Mouse (Mus musculus): Measurements from ENCODE around the gene Ripor2. TPM values are rescaled to one million over a fixed set of nuclear protein-coding genes. Genes with fewer than 3 reads are reported as not detected.

Gene Ripor2
- polyA plus RNA-seq, 1 experiment = 2.0 TPM

- no peaks in the 10 kb centered on the region for H3K27me3 ChIP-seq (ENCODE audit: control insufficient read depth, insufficient read depth, low read length)
These were observed 30.7 kb upstream of the Ripor2 start for GRCm38 (mm10) chr13:24551100-24551931.

DNA sequence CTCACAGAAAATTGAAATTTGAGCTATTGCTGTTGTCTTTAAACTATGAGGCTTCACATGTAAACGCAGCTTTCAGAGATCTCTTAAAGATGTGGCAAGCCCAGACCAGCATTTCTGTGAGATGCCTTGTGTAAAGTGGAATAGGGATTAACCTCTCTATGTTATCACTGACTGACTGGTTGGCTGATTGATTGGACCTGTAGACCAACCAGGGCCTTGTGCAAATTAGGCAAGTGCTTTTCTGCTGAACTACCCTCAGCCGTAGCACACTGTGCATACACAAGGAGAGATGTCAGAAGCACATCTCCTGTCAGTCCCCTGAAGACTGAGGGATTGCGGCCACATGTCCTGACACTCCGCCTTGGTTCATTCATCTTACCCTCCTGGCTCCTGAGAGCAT is 29.9 kb upstream of the Ripor2 start:
- 68% methylated on average over 4 of the region's 4 CpGs for WGBS
- Histone ChIP-seq H3K4me1 (ENCODE audit: control insufficient read depth, insufficient read depth, insufficient read length, low read length) (no peaks in the 10 kb centered on the region), H3K27me3 (ENCODE audit: control insufficient read depth, insufficient read depth, low read length) (no peaks in the 10 kb centered on the region), H3K27ac (ENCODE audit: insufficient read depth, low read depth, low read length) (no peak overlapping the region), H3K36me3 (ENCODE audit: control insufficient read depth, insufficient read depth, low read length) (no peaks in the 10 kb centered on the region), H3K4me3 (ENCODE audit: low read depth, low read length) (no peak overlapping the region)
- TF ChIP-seq POLR2A (IDR thresholded peaks at IDR 0.05; ENCODE audit: low read depth, low read length) = no peak

More at GRCm38 (mm10) chr13:24551100-24551931, 30.7 kb upstream of the Ripor2 start:
- WGBS = 60% methylated on average over 11 of the region's 14 CpGs
- H3K4me3 ChIP-seq (ENCODE audit: low read depth, low read length) = no peak overlapping the region
- no peak for TF ChIP-seq CTCF (IDR thresholded peaks at IDR 0.05; ENCODE audit: extremely low read depth, insufficient read length, insufficient replicate concordance, low read depth, low read length)
- TF ChIP-seq POLR2A (IDR thresholded peaks at IDR 0.05; ENCODE audit: low read depth, low read length) = no peak
- no peaks in the 10 kb centered on the region for H3K4me1 ChIP-seq (ENCODE audit: control insufficient read depth, insufficient read depth, insufficient read length, low read length)
- no peaks in the 10 kb centered on the region for H3K36me3 ChIP-seq (ENCODE audit: control insufficient read depth, insufficient read depth, low read length)
- H3K27ac ChIP-seq (ENCODE audit: insufficient read depth, low read depth, low read length) = no peak overlapping the region

- Histone ChIP-seq H3K36me3 (ENCODE audit: control insufficient read depth, insufficient read depth, low read length) (no peaks in the 10 kb centered on the region), H3K27ac (ENCODE audit: insufficient read depth, low read depth, low read length) (no peak overlapping the region), H3K27me3 (ENCODE audit: control insufficient read depth, insufficient read depth, low read length) (no peaks in the 10 kb centered on the region), H3K4me3 (ENCODE audit: low read depth, low read length) (no peak overlapping the region), H3K4me1 (ENCODE audit: control insufficient read depth, insufficient read depth, insufficient read length, low read length) (peaks cover 9% of the 10 kb centered on the region; the same call in 1 of the 2 replicates)
- TF ChIP-seq CTCF (IDR thresholded peaks at IDR 0.05; ENCODE audit: extremely low read depth, insufficient read length, insufficient replicate concordance, low read depth, low read length) (no peak), POLR2A (IDR thresholded peaks at IDR 0.05; ENCODE audit: low read depth, low read length) (no peak)
- WGBS = 89% methylated on average over 5 of the region's 5 CpGs
These were observed 20.6 kb upstream of the Ripor2 start for GRCm38 (mm10) chr13:24561391-24561790.

DNA sequence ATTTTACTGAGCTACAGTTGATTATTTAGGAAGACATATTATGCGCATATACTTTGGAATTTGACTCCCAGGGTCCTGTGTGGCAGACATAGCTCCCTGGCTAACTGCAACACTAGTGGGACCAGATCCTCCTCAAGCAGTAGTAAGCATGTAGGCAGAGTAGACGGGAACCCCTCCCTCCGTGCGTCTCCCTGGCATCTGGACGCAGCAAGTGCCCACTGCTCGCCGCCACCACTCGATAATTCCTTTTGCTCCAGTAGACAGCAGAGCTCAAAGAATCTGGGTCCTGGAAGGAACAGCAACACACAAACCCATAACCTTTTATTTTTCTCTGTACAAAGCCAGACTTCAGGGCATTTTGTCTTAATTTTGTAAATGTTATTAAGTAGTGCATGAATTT is 17.3 kb upstream of the Ripor2 start:
- 83% methylated on average over 8 of the region's 8 CpGs for WGBS

DNA sequence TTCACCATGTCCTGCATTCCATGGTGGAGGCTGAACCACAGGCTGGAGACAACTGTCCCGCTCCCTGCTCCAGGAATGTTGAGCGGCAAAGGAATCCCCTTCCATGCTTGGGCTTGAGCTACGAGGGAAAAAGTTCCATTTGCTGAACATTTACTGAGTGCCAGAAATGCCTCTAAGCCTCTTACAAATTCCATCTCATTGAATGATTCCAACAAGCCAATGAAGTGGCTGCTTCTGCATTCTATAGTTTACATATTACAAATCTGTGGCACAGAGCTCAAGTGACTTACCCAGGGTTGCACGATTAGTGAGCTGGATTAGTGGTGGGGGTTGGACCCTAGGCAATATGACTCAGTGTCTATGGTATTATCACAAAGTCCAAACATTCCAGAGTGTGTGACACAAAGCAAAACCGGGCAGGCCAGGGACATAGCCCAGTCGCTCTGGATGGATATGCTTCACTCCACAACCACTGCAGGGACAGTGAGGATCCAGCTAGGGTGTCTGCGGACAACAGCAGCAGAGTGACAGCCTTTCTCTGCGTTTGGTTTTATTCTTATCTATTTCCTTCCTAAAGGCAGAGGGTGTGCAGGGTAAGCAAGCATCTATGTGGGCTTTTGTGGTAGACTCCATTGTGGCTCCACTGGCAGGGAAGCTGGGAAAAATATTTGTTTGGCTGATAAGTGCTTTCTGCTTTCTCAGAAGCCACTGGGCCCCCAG is 16.6 kb upstream of the Ripor2 start:
- TF ChIP-seq CTCF (IDR thresholded peaks at IDR 0.05; ENCODE audit: extremely low read depth, insufficient read length, insufficient replicate concordance, low read depth, low read length) (no peak), POLR2A (IDR thresholded peaks at IDR 0.05; ENCODE audit: low read depth, low read length) (no peak)
- no peak overlapping the region for H3K4me3 ChIP-seq (ENCODE audit: low read depth, low read length)
- peaks cover 9% of the 10 kb centered on the region; the same call in 1 of the 2 replicates for H3K4me1 ChIP-seq (ENCODE audit: control insufficient read depth, insufficient read depth, insufficient read length, low read length)
- no peaks in the 10 kb centered on the region for H3K27me3 ChIP-seq (ENCODE audit: control insufficient read depth, insufficient read depth, low read length)
- H3K27ac ChIP-seq (ENCODE audit: insufficient read depth, low read depth, low read length) = no peak overlapping the region
- H3K36me3 ChIP-seq (ENCODE audit: control insufficient read depth, insufficient read depth, low read length) = no peaks in the 10 kb centered on the region
- 25% methylated on average over 8 of the region's 8 CpGs for WGBS

More for the DNA sequence above, 17.3 kb upstream of the Ripor2 start:
- no peaks in the 10 kb centered on the region for H3K27me3 ChIP-seq (ENCODE audit: control insufficient read depth, insufficient read depth, low read length)
- no peak overlapping the region for H3K4me3 ChIP-seq (ENCODE audit: low read depth, low read length)
- peaks cover 9% of the 10 kb centered on the region; the same call in 1 of the 2 replicates for H3K4me1 ChIP-seq (ENCODE audit: control insufficient read depth, insufficient read depth, insufficient read length, low read length)
- TF ChIP-seq CTCF (IDR thresholded peaks at IDR 0.05; ENCODE audit: extremely low read depth, insufficient read length, insufficient replicate concordance, low read depth, low read length) = no peak
- TF ChIP-seq POLR2A (IDR thresholded peaks at IDR 0.05; ENCODE audit: low read depth, low read length) = no peak
- no peak overlapping the region for H3K27ac ChIP-seq (ENCODE audit: insufficient read depth, low read depth, low read length)
- no peaks in the 10 kb centered on the region for H3K36me3 ChIP-seq (ENCODE audit: control insufficient read depth, insufficient read depth, low read length)

DNA sequence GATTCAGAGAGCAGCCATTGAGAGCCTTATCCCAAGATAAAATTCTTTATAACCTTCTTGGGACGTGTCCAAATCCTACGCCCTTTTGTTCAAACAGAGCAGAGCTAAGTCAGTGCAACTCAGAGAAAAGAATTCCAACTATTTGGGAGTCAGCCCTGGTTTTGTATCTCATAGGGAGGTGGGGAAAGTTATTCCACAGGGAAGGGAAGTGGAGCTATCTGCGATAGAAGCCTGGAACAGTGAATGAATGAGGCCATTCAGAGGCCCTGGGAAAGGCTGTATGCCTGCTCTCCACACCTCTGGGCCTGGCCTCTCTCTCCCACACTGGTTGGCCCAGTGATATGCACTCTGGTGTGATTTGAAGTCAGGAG is 16.1 kb upstream of the Ripor2 start:
- H3K27me3 ChIP-seq (ENCODE audit: control insufficient read depth, insufficient read depth, low read length) = no peaks in the 10 kb centered on the region
- H3K36me3 ChIP-seq (ENCODE audit: control insufficient read depth, insufficient read depth, low read length) = no peaks in the 10 kb centered on the region
- H3K4me3 ChIP-seq (ENCODE audit: low read depth, low read length) = no peak overlapping the region
- 13% methylated on average over 3 of the region's 3 CpGs for WGBS
- TF ChIP-seq POLR2A (IDR thresholded peaks at IDR 0.05; ENCODE audit: low read depth, low read length) (no peak), CTCF (IDR thresholded peaks at IDR 0.05; ENCODE audit: extremely low read depth, insufficient read length, insufficient replicate concordance, low read depth, low read length) (no peak)
- H3K27ac ChIP-seq (ENCODE audit: insufficient read depth, low read depth, low read length) = no peak overlapping the region
- H3K4me1 ChIP-seq (ENCODE audit: control insufficient read depth, insufficient read depth, insufficient read length, low read length) = peaks cover 9% of the 10 kb centered on the region; the same call in 1 of the 2 replicates

DNA sequence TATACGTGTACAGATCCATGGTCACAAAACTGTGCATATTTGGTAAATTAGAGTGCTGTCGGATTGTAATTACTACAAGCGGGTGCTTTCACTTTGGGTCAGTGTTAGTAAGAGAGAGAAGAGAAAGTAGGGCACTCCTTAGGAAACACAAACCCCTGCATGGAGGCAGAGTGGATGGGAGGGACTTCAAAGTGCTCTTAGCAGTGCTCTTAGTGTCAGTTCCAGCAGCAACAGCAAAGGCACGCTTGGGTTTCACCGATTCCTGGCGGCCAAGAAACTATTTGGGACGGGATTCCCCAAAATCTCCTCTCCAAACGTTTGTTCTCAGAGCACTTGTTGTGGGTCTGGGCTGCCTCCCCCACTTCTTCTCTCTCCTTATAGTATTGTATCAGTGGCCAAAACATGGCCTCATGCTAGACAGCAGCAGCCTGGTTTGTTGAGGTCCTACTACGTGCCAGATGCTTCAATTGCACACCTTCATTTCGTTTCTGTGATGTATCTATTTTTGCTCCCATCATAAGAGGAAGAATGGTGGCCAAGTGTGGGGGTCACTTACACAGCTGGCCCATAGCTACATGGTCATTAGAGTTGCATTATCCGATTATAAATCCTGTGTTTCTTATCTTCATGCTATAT is 14.7 kb upstream of the Ripor2 start:
- H3K27me3 ChIP-seq (ENCODE audit: control insufficient read depth, insufficient read depth, low read length) = no peaks in the 10 kb centered on the region
- TF ChIP-seq CTCF (IDR thresholded peaks at IDR 0.05; ENCODE audit: extremely low read depth, insufficient read length, insufficient replicate concordance, low read depth, low read length) = no peak
- TF ChIP-seq POLR2A (IDR thresholded peaks at IDR 0.05; ENCODE audit: low read depth, low read length) = no peak
- no peak overlapping the region for H3K4me3 ChIP-seq (ENCODE audit: low read depth, low read length)
- H3K36me3 ChIP-seq (ENCODE audit: control insufficient read depth, insufficient read depth, low read length) = no peaks in the 10 kb centered on the region
- 78% methylated on average over 11 of the region's 11 CpGs for WGBS
- H3K4me1 ChIP-seq (ENCODE audit: control insufficient read depth, insufficient read depth, insufficient read length, low read length) = peaks cover 9% of the 10 kb centered on the region; the same call in 1 of the 2 replicates
- H3K27ac ChIP-seq (ENCODE audit: insufficient read depth, low read depth, low read length) = no peak overlapping the region
